Mouse (Mus musculus) myocyte (in vitro differentiated cells): Measurements from ENCODE around the gene Rai1. TPM values are rescaled to one million over a fixed set of nuclear protein-coding genes. Genes with fewer than 3 reads are reported as not detected.

Experiments
- H3K27me3 ChIP-seq: one replicate; pipeline ENCODE4 v1.6.1; 2011; ENCODE audit not compliant: control insufficient read depth, insufficient read depth, insufficient read length
- H3K36me3 ChIP-seq: one replicate; pipeline ENCODE4 v1.6.1; 2011; ENCODE audit not compliant: control insufficient read depth, insufficient read depth
- H3K4me2 ChIP-seq: one replicate; pipeline ENCODE4 v1.6.1; 2011; ENCODE audit warnings: low read depth, control low read depth
- H3K4me3 ChIP-seq: one replicate; pipeline ENCODE4 v1.5.1; 2011; ENCODE audit warnings: mild to moderate bottlenecking, control low read depth, moderate library complexity
- H3K79me2 ChIP-seq: one replicate; pipeline ENCODE4 v1.6.1; 2011; ENCODE audit not compliant: control insufficient read depth, insufficient read depth
- H3ac ChIP-seq: one replicate; pipeline ENCODE4 v1.6.1; 2011; ENCODE audit not compliant: control insufficient read depth, insufficient read length
- CEBPB ChIP-seq: IDR thresholded peaks from 2 replicates; pipeline ENCODE4 v1.6.1; 2011; ENCODE audit warnings: mild to moderate bottlenecking, moderate library complexity; ENCODE audit not compliant: poor library complexity, insufficient read depth, severe bottlenecking
- E2F4 ChIP-seq: IDR thresholded peaks from one replicate; pipeline ENCODE4 v1.6.1; 2011; ENCODE audit warnings: mild to moderate bottlenecking, control low read depth, moderate library complexity; ENCODE audit not compliant: insufficient read depth
- MAX ChIP-seq: IDR thresholded peaks from one replicate; pipeline ENCODE4 v1.6.1; 2011; ENCODE audit warnings: low read depth, mild to moderate bottlenecking, control low read depth
- MYOD1 ChIP-seq, 3 experiments: IDR thresholded peaks; one replicate each; pipeline ENCODE4 v1.6.1; 2011; ENCODE audit warnings: control low read depth in 2 of 3, low read depth in 2 of 3, mild to moderate bottlenecking in 2 of 3, moderate library complexity in 1 of 3; ENCODE audit not compliant: insufficient read length in 2 of 3, control insufficient read depth in 1 of 3
- MYOG ChIP-seq, 3 experiments: IDR thresholded peaks; one replicate each; pipeline ENCODE4 v1.6.1; 2011; ENCODE audit warnings: control low read depth in 2 of 3, low read depth in 2 of 3, mild to moderate bottlenecking in 2 of 3; ENCODE audit not compliant: insufficient read length in 2 of 3, control insufficient read depth in 1 of 3, insufficient read depth in 1 of 3
- POLR2A ChIP-seq: IDR thresholded peaks from one replicate; pipeline ENCODE4 v1.6.1; 2011; ENCODE audit warnings: low read depth, mild to moderate bottlenecking, control low read depth, moderate library complexity; ENCODE audit not compliant: insufficient read length
- POLR2AphosphoS2 ChIP-seq: IDR thresholded peaks from one replicate; pipeline ENCODE4 v1.6.1; 2011; ENCODE audit warnings: low read depth, control low read depth; ENCODE audit not compliant: insufficient read length
- REST ChIP-seq: IDR thresholded peaks from one replicate; pipeline ENCODE4 v1.6.1; 2011; ENCODE audit warnings: mild to moderate bottlenecking, control low read depth, moderate library complexity; ENCODE audit not compliant: insufficient read depth, insufficient read length
- SRF ChIP-seq: IDR thresholded peaks from one replicate; pipeline ENCODE4 v1.6.1; 2011; ENCODE audit warnings: low read depth; ENCODE audit not compliant: control insufficient read depth, insufficient read length
- TCF12 ChIP-seq: IDR thresholded peaks from one replicate; pipeline ENCODE4 v1.6.1; 2011; ENCODE audit warnings: mild to moderate bottlenecking, control low read depth; ENCODE audit not compliant: poor library complexity, insufficient read depth, severe bottlenecking
- TCF3 ChIP-seq: IDR thresholded peaks from one replicate; pipeline ENCODE4 v1.6.1; 2011; ENCODE audit warnings: low read depth, control low read depth; ENCODE audit not compliant: insufficient read length
- USF1 ChIP-seq: IDR thresholded peaks from one replicate; pipeline ENCODE4 v1.6.1; 2011; ENCODE audit warnings: low read depth, mild to moderate bottlenecking, control low read depth, moderate library complexity
- polyA plus RNA-seq: library from polyadenylated mRNA; unstranded; fragments of >200 nt; fragmentation: generic; extraction: Trizol; gene quantifications from one replicate; pipeline ENCODE4 v1.2.1, GENCODE M21; 2012; ENCODE audit warnings: missing spikeins

The Rai1 gene
- polyA plus RNA-seq, 1 experiment, result 26.0 TPM

DNA sequence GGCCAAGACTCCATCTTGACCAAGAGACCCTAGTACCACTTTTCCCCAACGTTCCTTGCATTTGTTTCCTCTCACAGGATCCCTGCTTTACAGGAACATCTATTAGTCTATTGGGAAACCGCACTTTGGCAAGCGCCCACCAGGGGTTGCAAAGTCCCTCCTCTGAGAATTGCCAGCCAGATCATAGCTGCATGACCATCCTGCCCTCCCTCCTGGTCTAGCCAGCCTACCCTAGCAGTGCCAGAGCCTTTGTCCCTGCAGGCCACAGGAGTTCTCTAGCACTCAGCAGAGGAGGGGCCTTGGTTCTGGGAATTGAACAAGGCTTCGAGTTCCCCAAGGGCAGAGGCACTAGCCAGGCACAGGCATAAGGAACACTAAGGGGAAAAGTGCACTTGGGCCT is 119.9 kb downstream of the Rai1 start:
- H3K79me2 ChIP-seq, result peaks cover 5% of the 10 kb centered on the region
- no peaks in the 10 kb centered on the region for H3K36me3 ChIP-seq
- H3K27me3 ChIP-seq, result no peaks in the 10 kb centered on the region
- no peak overlapping the region for H3ac ChIP-seq
- H3K4me2 ChIP-seq, result no peak overlapping the region
- no peak overlapping the region for H3K4me3 ChIP-seq
- TF ChIP-seq POLR2A, result no peak
- TF ChIP-seq TCF12, result no peak
- TF ChIP-seq MYOG (IDR thresholded peaks at IDR 0.05; ENCODE audit: control insufficient read depth in 1 of 3, insufficient read depth in 1 of 3, insufficient read length in 2 of 3, low read depth in 2 of 3), result no peak
- no peak for TF ChIP-seq USF1
- no peak for TF ChIP-seq E2F4
- no peak for TF ChIP-seq CEBPB
- no peak for TF ChIP-seq TCF3
- TF ChIP-seq REST, result no peak
- TF ChIP-seq SRF, result no peak
- no peak for TF ChIP-seq MYOD1 (IDR thresholded peaks at IDR 0.05; ENCODE audit: control insufficient read depth in 1 of 3, insufficient read length in 2 of 3, low read depth in 2 of 3)
- TF ChIP-seq MAX, result no peak
- no peak for TF ChIP-seq POLR2AphosphoS2

DNA sequence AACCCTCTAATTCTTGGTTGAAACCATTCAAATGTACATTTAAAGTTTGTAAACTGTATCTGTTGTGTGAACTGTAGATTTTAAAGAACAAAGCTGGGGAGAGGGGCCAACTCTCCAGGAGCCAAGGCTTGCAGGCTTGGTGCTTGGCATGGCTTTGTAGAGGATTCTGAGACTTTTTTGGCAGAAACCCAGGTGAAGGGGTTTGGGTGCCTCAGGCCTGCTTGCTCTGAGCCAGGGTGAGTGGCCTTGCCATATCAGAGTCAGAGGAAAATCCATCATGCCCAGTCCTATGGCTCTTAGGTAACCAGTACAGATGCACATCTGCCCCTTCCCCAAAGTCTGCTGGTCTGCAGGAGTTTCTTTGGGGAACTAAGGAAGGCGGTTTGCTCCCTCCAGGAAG is 121.1 kb downstream of the Rai1 start:
- H3K4me2 ChIP-seq, result no peak overlapping the region
- no peak overlapping the region for H3ac ChIP-seq
- no peaks in the 10 kb centered on the region for H3K36me3 ChIP-seq
- TF ChIP-seq SRF, result no peak
- TF ChIP-seq MYOG (IDR thresholded peaks at IDR 0.05; ENCODE audit: control insufficient read depth in 1 of 3, insufficient read depth in 1 of 3, insufficient read length in 2 of 3, low read depth in 2 of 3), result no peak
- no peak for TF ChIP-seq REST
- no peak for TF ChIP-seq MAX
- TF ChIP-seq TCF3, result no peak
- no peak for TF ChIP-seq USF1
- TF ChIP-seq MYOD1 (IDR thresholded peaks at IDR 0.05; ENCODE audit: control insufficient read depth in 1 of 3, insufficient read length in 2 of 3, low read depth in 2 of 3), result no peak
- no peak for TF ChIP-seq TCF12
- TF ChIP-seq POLR2AphosphoS2, result no peak
- H3K4me3 ChIP-seq, result no peak overlapping the region
- H3K27me3 ChIP-seq, result no peaks in the 10 kb centered on the region
- no peaks in the 10 kb centered on the region for H3K79me2 ChIP-seq

DNA sequence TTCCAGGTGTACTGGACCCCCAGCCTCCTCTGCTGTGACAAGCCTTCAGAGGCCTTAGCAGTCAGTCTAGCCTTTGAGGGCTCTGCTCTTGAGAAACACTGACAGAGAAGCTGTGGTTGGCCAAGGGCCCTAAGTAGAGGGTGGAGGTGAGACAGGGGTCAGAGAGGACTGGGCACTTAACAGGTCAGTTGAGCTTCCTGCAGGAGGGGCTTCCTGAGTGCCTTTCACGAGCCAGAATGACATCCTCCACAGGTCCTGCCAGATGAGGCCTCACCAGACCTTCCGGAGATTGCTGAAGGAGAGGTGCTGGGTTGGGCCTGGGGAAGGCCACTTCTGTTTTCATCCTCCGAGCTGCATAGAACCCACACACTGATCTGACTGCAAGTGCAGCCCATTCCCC is 123.7 kb downstream of the Rai1 start:
- Histone ChIP-seq H3K36me3 (no peaks in the 10 kb centered on the region), H3K4me3 (no peak overlapping the region), H3K27me3 (no peaks in the 10 kb centered on the region), H3ac (no peak overlapping the region), H3K79me2 (no peaks in the 10 kb centered on the region), H3K4me2 (no peak overlapping the region)
- no peak for TF ChIP-seq MYOG (IDR thresholded peaks at IDR 0.05; ENCODE audit: control insufficient read depth in 1 of 3, insufficient read depth in 1 of 3, insufficient read length in 2 of 3, low read depth in 2 of 3)
- no peak for TF ChIP-seq SRF
- TF ChIP-seq USF1, result no peak

DNA sequence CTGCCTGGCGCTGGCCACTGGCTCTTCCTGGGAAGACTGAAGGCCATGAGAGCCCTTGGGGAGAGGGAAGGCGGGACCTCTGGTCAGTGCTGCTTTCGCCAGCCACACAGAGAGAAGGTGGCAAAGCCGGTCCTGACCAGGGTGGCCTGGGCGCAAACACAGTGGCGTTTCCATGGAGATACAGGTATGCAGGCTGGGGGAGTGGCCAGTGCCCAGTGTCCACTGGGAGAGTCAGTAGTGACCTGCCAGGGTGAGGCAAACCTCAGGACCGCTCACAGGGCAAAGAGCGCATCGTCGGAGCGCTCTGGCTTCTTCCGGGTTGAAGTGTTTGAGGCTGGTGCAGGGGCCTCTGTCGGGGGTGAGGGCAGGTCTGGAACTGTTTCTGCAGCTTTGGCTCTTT is 125.0 kb downstream of the Rai1 start:
- TF ChIP-seq MYOG (IDR thresholded peaks at IDR 0.05; ENCODE audit: control insufficient read depth in 1 of 3, insufficient read depth in 1 of 3, insufficient read length in 2 of 3, low read depth in 2 of 3), result no peak
- Histone ChIP-seq H3ac (no peak overlapping the region), H3K27me3 (no peaks in the 10 kb centered on the region), H3K36me3 (no peaks in the 10 kb centered on the region), H3K4me2 (no peak overlapping the region), H3K79me2 (no peaks in the 10 kb centered on the region), H3K4me3 (no peak overlapping the region)

DNA sequence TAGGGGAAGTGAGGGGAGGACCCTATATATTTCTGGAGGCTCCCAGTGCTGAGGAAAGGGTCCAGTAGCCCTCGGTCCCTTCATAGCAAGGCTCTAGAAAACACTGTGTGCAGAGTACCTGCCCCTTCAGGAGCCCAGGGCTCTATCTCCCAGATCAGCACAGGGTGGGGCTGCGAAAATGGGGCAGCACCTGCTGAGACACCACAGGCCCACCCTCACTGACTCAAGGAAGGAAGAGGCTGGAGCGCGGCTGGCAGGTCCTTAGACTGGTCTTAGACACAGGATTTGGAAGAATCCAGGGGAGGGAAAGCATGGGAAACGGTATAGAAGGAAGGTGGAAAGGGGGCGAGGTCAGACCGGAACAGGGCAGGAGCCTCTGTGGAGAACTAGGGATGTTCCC is 125.7 kb downstream of the Rai1 start:
- Histone ChIP-seq H3K27me3 (no peaks in the 10 kb centered on the region), H3K36me3 (no peaks in the 10 kb centered on the region), H3ac (no peak overlapping the region), H3K4me3 (no peak overlapping the region), H3K79me2 (no peaks in the 10 kb centered on the region), H3K4me2 (no peak overlapping the region)
- no peak for TF ChIP-seq MYOG (IDR thresholded peaks at IDR 0.05; ENCODE audit: control insufficient read depth in 1 of 3, insufficient read depth in 1 of 3, insufficient read length in 2 of 3, low read depth in 2 of 3)
- TF ChIP-seq TCF3, result no peak
- TF ChIP-seq POLR2A, result no peak
- no peak for TF ChIP-seq CEBPB
- no peak for TF ChIP-seq E2F4

DNA sequence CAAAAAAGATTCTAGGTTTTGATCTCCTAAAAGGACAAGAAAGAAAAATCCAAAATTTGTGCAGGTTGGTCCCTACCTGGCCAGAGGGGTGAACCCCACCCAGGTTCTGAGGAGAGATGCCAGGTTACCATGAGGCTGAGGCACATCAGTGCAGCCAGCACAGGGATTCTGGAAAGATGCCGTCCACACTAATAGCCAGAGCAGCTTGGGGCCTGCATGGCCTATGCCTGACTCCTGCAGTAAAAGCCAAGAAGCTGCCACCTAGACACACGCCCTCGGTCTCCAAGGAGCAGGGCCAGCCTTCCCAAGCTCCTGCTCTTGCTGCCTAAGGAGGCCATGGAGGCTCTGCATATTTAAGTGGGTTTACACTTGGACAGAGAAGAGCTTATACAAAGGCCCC is 126.5 kb downstream of the Rai1 start:
- Histone ChIP-seq H3K27me3 (no peaks in the 10 kb centered on the region), H3K4me3 (no peak overlapping the region), H3K4me2 (no peak overlapping the region), H3ac (no peak overlapping the region), H3K79me2 (no peaks in the 10 kb centered on the region), H3K36me3 (no peaks in the 10 kb centered on the region)
- TF ChIP-seq MYOG (IDR thresholded peaks at IDR 0.05; ENCODE audit: control insufficient read depth in 1 of 3, insufficient read depth in 1 of 3, insufficient read length in 2 of 3, low read depth in 2 of 3) (no peak), POLR2A (no peak), SRF (no peak), REST (no peak), TCF3 (no peak), USF1 (no peak), E2F4 (no peak), MYOD1 (IDR thresholded peaks at IDR 0.05; ENCODE audit: control insufficient read depth in 1 of 3, insufficient read length in 2 of 3, low read depth in 2 of 3) (no peak), CEBPB (no peak), TCF12 (no peak), MAX (no peak), POLR2AphosphoS2 (no peak)
